Mouse (Mus musculus) CH12.LX (cell line): ENCODE measurements at regions not wholly inside any gene's neighbourhood (a gene's known extent, or its start where the extent isn't known, plus 50 kb on each side); places are given as distances from the start of the nearest gene placed in this dataset.

Experiments
- CHD1 ChIP-seq: IDR thresholded peaks from 2 replicates; pipeline ENCODE4 v1.6.1; 2012; ENCODE audit warnings: low read depth, low read length, improper control_type of control experiment, inconsistent platforms
- CTCF ChIP-seq, 2 experiments: IDR thresholded peaks in 1 of 2; conservative IDR thresholded peaks in 1 of 2; 2 replicates each; pipeline ENCODE4 v1.5.1; 2011 to 2012; ENCODE audit warnings: low read depth in 2 of 2, low read length in 2 of 2, improper control_type of control experiment in 1 of 2, inconsistent platforms in 1 of 2, mild to moderate bottlenecking in 1 of 2, moderate library complexity in 1 of 2
- MYC ChIP-seq: IDR thresholded peaks from 2 replicates; pipeline ENCODE4 v1.6.1; 2011; ENCODE audit warnings: low read depth, mild to moderate bottlenecking, improper control_type of control experiment, low read length
- POLR2A ChIP-seq: IDR thresholded peaks from 2 replicates; pipeline ENCODE4 v1.6.1; 2011; ENCODE audit warnings: low read depth, mild to moderate bottlenecking, improper control_type of control experiment, low read length
- POLR2AphosphoS2 ChIP-seq: IDR thresholded peaks from 2 replicates; pipeline ENCODE4 v1.6.1; 2011; ENCODE audit warnings: low read depth, low read length, improper control_type of control experiment
- SIN3A ChIP-seq: IDR thresholded peaks from 2 replicates; pipeline ENCODE4 v1.6.1; 2012; ENCODE audit warnings: low read length, improper control_type of control experiment, inconsistent platforms
- ZC3H11A ChIP-seq: IDR thresholded peaks from 2 replicates; pipeline ENCODE4 v1.6.1; 2012; ENCODE audit warnings: low read depth, mild to moderate bottlenecking, inconsistent platforms, low read length, improper control_type of control experiment
- ZNF384 ChIP-seq: IDR thresholded peaks from 2 replicates; pipeline ENCODE4 v1.6.1; 2012; ENCODE audit warnings: low read depth, low read length, improper control_type of control experiment, inconsistent platforms

DNA sequence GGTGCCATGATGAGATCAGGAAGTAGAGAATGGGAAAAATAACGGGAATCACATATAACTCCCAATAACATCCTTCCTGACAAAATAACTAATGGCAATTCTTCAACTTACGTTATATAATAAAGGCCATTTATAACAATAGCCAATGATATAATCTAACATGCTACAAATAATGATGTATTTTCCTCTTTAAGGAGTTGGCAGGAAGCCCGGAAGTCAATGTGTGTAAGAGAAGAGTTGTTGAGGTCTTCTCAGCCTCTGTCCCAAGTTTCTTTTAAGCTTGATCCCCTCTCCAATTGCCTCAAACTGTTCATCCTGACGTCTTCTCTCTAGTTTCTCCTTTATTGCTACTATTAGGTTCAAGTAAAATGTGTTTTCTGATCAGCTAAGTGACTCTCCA, 108.1 kb upstream of the Kcnab1 start:
- TF ChIP-seq CHD1 (no peak), ZNF384 (no peak), CTCF (conservative IDR thresholded peaks at IDR 0.05 in 1 of 2, IDR thresholded peaks at IDR 0.05 in 1 of 2; ENCODE audit: low read depth in 2 of 2, low read length in 2 of 2) (no peak), ZC3H11A (no peak), MYC (no peak), POLR2AphosphoS2 (no peak), POLR2A (no peak), SIN3A (no peak)
